Mouse (Mus musculus): ENCODE measurements around the gene Mmp19.

Gene Mmp19

GRCm38 (mm10) chr10:128850339-128850738 is 59.6 kb downstream of the Mmp19 start:
- no peak for DNase-seq (ENCODE audit: low spot score in 2 of 2)

Data from frontal cortex, postnatal 36 days (tissue).